Mouse (Mus musculus) forebrain, embryonic 15.5 days (tissue): ENCODE results near the gene Taf3. TPM values are rescaled to one million over a fixed set of nuclear protein-coding genes. Genes with fewer than 3 reads are reported as not detected.

ENCODE experiments used
- ATAC-seq: fragments of 200-750 bp; cut with Nextera tagmentation; replicated peaks from 2 replicates; pipeline ENCODE4 v1.8.0; 2017; ENCODE audit warnings: mild to moderate bottlenecking, moderate TSS enrichment, moderate library complexity
- H3K27ac ChIP-seq: fragments of 300-500 bp; sonication (generic); replicated peaks from 2 replicates; pipeline ENCODE4 v1.5.1; 2015; ENCODE audit warnings: mild to moderate bottlenecking, inconsistent platforms
- H3K27me3 ChIP-seq: fragments of 300-500 bp; sonication (generic); 2 replicates; pipeline ENCODE4 v1.6.1; 2015; ENCODE audit warnings: inconsistent platforms
- H3K36me3 ChIP-seq: fragments of 300-500 bp; sonication (generic); 2 replicates; pipeline ENCODE4 v1.6.1; 2015; ENCODE audit warnings: mild to moderate bottlenecking, inconsistent platforms
- H3K4me1 ChIP-seq: fragments of 300-500 bp; sonication (generic); 2 replicates; pipeline ENCODE4 v1.6.1; 2015; ENCODE audit warnings: inconsistent platforms
- H3K4me2 ChIP-seq: fragments of 300-500 bp; sonication (generic); replicated peaks from 2 replicates; pipeline ENCODE4 v1.6.1; 2015; ENCODE audit warnings: mild to moderate bottlenecking, inconsistent platforms
- H3K4me3 ChIP-seq: fragments of 300-500 bp; sonication (generic); 2 replicates; pipeline ENCODE4 v1.5.1; 2015; ENCODE audit warnings: mild to moderate bottlenecking, inconsistent platforms
- H3K9ac ChIP-seq: fragments of 300-500 bp; sonication (generic); replicated peaks from 2 replicates; pipeline ENCODE4 v1.6.1; 2015; ENCODE audit warnings: mild to moderate bottlenecking, inconsistent platforms
- H3K9me3 ChIP-seq: fragments of 300-500 bp; sonication (generic); 2 replicates; pipeline ENCODE4 v1.6.1; 2016; ENCODE audit warnings: inconsistent platforms
- WGBS: fragments of 180-500 bp; shearing (Covaris S2); methylation state at CpG from one replicate; pipeline ENCODE4 v1.1.7; 2015; ENCODE audit warnings: mixed read lengths; 5-methylcytosine and 5-hydroxymethylcytosine counted together
- polyA plus RNA-seq: library from polyadenylated mRNA; unstranded; fragments of >200 nt; fragmentation: Nextera tagmentation; extraction: Ambion mirVana; gene quantifications from 2 replicates; pipeline ENCODE4 v1.2.1, GENCODE M21; 2015

Gene Taf3
- polyA plus RNA-seq, 1 experiment from 2014 or later = 15.8 TPM

DNA sequence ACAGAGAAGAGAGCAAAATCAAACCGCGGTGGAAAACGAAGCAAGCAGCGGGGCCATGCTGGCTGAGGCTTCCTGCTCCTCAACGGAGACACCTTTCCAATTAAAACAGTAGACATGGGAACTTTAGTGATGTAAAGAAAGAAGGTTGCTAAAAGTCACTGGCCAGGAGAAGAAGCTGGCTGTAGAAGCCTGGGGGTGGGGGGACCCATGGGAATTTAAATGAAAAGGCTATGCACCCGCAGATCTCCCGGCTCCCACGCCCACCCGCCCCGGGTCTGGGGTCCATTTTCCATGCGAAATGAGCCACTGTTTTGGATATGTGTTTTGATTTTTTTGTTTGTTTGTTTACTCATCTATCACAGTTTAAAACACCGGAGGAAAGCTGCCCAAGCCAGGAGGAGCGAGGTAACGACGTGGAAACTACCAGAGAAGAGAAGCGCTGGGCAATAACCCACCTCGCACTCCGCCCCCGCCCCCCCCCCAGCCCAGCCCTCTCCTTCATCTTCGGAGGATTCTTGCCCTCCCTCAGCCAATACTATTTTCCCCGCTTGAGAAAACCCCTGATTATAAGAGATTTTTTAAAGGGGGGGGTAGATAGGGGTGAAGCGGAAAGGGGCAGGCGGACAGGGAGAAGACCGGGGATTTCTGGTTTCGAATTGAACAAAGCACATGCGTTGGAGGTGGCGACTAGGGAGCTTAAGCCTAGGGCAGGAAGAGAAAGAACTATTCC, 164.4 kb downstream of the Taf3 start:
- Histone ChIP-seq H3K9ac (no peak overlapping the region), H3K27me3 (peaks cover 75% of the 10 kb centered on the region), H3K4me2 (no peak overlapping the region), H3K4me3 (no peak overlapping the region), H3K4me1 (peaks cover 31% of the 10 kb centered on the region), H3K27ac (no peak overlapping the region), H3K36me3 (no peaks in the 10 kb centered on the region), H3K9me3 (no peaks in the 10 kb centered on the region)
- no peak for ATAC-seq
- WGBS = under 1% methylated on average over 27 of the region's 27 CpGs

DNA sequence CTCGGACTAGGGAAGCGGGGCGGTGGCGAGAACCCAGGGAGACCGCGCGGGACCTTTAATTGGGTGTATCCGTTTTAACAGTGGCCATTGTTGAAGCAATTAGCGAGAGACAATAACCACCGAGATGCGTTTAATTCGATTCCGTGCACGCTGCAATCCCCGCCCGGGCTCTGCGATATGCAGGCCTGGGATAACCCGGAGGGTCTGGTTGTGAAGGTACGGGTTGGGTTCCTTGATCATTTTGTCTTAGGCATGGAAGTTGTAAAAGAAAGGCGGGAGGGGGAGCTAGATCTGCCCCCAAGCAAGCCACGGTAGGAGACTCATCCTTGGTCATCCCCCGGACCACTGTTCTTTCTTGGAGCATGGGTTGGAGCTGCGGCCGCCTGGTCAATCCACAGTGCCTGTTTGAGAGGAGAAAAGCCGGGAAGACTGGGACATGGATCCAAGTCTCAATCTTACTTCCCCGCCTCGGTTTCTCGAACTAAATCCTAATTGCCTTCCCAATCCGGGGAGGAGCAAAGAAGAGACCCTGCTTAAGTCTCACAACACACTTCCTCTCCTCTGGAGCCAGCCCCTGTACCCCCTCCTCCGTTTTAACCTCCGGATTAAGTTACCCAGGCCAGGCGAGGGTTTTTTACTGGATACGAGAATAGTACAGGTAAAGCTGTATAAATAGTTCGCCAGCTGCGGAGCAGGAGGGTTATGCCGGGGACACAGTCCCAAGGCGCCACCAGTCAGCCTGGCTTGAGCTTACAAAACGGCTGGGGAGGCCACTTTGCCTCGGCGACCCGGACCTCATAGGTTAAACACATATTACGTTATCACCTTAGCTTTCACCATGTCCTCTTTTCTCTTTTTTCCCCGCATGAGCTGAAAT, 165.2 kb downstream of the Taf3 start:
- Histone ChIP-seq H3K9ac (no peak overlapping the region), H3K27ac (no peak overlapping the region), H3K4me1 (peaks cover 39% of the 10 kb centered on the region), H3K4me3 (no peak overlapping the region), H3K27me3 (peaks cover 77% of the 10 kb centered on the region), H3K4me2 (peak overlapping the region; percentile 16; the same call in 1 of the 2 replicates), H3K36me3 (no peaks in the 10 kb centered on the region), H3K9me3 (no peaks in the 10 kb centered on the region)
- no peak for ATAC-seq
- WGBS = under 1% methylated on average over 43 of the region's 43 CpGs

DNA sequence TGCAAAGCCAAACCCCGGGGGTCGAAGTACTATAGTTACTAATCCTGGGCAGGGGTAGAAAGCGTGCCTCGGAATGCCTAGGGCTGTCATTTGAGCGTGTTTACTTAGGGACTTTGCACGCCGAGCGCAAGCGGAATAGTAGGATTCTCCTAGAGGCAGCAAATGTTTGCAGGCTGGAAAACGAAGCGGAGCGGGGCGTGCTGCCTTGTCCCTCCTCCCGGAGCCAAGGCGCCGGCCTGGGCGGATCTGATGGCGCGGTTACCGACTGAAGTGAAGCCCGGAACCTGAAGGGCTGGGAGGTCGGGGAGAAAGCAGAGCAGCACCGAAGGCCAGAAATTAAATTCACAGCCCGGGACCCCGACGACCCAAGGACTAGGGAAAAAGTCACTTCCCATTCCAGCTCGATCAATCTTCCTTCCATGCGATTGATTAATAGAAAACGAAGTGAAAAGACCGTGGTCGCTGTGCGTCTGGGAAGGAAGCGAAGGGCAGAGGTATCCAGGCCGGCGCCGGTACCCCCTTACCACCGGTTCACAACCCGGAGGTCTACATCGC, 165.9 kb downstream of the Taf3 start:
- Histone ChIP-seq H3K27me3 (peaks cover 76% of the 10 kb centered on the region), H3K27ac (no peak overlapping the region), H3K4me3 (no peak overlapping the region; the same call in 1 of the 2 replicates), H3K36me3 (no peaks in the 10 kb centered on the region), H3K9ac (no peak overlapping the region), H3K9me3 (no peaks in the 10 kb centered on the region), H3K4me1 (peaks cover 44% of the 10 kb centered on the region), H3K4me2 (peak overlapping the region; percentile 16)
- WGBS = under 1% methylated on average over 39 of the region's 39 CpGs
- ATAC-seq = no peak

DNA sequence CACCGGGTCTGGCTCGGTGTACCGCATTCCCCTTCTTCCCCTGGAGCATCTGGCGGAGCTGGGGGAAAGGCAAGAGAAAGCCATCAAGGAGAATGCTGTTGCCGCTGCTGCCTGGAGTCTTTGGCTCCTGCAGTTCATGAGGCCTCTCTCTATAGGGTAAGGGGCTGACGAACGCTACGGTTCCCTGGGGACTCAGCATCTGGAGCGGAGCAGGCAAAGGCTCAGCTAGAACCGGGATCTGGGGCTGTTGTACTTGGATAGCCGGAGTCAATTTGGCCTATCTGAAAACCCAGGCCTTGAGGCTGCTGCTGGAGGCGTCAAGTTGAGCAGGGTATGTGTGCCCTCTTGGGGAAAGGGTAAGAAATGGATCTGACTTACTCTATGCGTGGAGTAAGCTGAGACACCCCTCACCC, 166.8 kb downstream of the Taf3 start:
- ATAC-seq = no peak
- Histone ChIP-seq H3K4me2 (0 out of 2 replicates have a peak overlapping the region, but pooled peaks have one; percentile 33), H3K4me3 (peak overlapping the region; percentile 6; the same call in 1 of the 2 replicates), H3K4me1 (peaks cover 52% of the 10 kb centered on the region), H3K9ac (no peak overlapping the region), H3K9me3 (no peaks in the 10 kb centered on the region), H3K36me3 (no peaks in the 10 kb centered on the region), H3K27ac (no peak overlapping the region), H3K27me3 (peaks cover 77% of the 10 kb centered on the region)
- 1% methylated on average over 13 of the region's 13 CpGs for whole genome bisulfite sequencing

DNA sequence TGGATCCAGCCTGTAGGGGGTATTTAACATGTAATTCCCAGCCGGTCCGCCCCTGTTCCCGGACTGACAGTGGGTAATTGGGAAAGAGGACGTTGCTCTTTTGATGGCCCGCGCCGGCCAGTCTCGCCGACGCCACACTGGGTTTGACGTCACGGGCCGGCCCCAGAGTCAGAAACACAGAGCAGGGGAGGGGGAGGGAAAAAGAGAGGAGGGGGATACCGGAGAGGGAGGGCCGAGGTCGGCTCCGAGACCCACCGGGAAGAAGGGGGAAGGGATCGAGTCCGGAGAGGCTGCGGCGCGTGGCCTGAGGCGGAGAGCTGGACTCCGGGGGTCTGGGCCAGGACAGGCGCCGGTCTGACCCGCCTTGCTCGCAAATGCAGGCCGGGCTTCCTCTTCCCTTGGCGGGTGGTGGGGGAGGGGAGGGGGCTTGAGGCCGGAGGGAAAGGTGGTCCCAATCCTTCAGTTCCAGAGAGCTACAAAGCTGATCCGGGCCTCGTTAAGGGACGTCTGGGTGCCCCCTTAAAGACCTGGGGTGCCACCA, 167.3 kb downstream of the Taf3 start, which contains the start of gene 4930412O13Rik:
TSS of gene 4930412O13Rik (plus strand) at position 202 of the 541 bp plus-strand sequence.
- no peaks in the 10 kb centered on the region for H3K36me3 ChIP-seq

DNA sequence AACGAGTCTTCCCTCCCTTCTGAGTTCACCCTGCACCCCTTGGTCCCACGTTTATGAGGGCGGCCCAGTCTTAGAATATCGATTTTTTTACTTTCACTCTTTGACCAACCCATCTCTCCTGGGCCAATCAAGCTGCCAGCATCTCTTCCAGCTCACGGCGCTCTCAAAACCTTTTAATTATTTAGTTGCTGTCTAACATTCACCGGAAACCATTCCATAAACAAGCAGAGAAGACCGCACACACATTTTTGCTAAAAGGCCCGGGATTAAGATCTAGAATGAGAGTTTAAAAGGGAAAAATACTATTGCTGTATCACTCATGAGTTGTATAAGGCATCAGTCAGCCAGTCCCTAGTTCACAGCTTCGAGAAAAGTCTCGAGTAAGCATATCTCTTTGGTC, 168.1 kb downstream of the Taf3 start:
- Histone ChIP-seq H3K4me1 (peaks cover 52% of the 10 kb centered on the region), H3K4me3 (no peak overlapping the region), H3K4me2 (no peak overlapping the region)

More for the DNA sequence above, 167.3 kb downstream of the Taf3 start, which contains the start of gene 4930412O13Rik:
- under 1% methylated on average over 34 of the region's 35 CpGs for WGBS
- no peak for ATAC-seq
- Histone ChIP-seq H3K9me3 (no peaks in the 10 kb centered on the region), H3K9ac (no peak within 1 kb of the TSS), H3K4me2 (peak within 1 kb of the TSS; percentile 33), H3K27me3 (peaks cover 77% of the 10 kb centered on the region), H3K4me3 (peak within 1 kb of the TSS; percentile 6; the same call in 1 of the 2 replicates), H3K4me1 (peaks cover 52% of the 10 kb centered on the region), H3K27ac (no peak within 1 kb of the TSS)

DNA sequence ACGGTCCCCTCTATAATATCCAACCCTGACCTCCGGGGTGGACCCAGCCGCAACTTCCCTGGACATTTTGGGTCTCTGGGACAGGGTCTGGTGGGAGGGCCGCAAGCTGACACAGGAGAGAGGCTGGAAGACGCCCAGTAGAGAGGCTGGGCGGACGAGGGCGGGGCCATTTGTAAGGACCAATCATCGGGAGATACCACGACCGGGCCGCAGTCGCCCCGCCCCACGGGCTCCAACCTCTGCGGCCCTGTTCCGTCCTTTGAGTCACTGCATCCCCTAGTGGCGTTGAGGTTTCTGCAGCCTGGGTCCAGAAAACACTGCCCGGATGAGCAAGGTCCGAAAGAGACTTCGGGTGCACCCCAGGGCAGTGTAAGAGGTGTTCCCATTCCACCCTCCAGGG, 168.9 kb downstream of the Taf3 start:
- H3K27ac ChIP-seq = no peak overlapping the region

More for the DNA sequence above, 168.1 kb downstream of the Taf3 start:
- H3K27ac ChIP-seq = no peak overlapping the region
- no peak overlapping the region for H3K9ac ChIP-seq
- 3% methylated on average over 11 of the region's 11 CpGs for WGBS
- no peaks in the 10 kb centered on the region for H3K9me3 ChIP-seq
- H3K27me3 ChIP-seq = peaks cover 77% of the 10 kb centered on the region
- no peak for ATAC-seq
- H3K36me3 ChIP-seq = no peaks in the 10 kb centered on the region

DNA sequence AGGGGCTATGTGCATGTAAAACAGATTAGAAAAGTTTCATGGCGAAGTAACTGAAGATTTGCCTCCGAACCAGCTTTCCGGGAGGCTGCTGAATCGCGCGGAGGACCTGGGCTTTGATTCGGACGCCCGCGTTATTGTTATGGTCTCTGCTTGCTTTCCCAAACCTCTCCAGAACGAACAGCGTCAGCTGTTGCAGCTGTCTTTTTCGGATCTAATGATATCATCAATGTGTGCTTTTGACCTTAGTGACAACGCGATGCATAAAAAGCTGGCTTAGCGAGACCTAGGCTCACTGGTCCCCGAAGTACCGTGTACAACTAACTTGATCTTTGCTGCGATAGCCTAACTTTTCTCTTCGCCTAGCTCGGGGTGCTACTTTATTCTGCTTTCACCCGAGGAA, 169.3 kb downstream of the Taf3 start:
- H3K27me3 ChIP-seq = peaks cover 70% of the 10 kb centered on the region
- ATAC-seq = no peak
- peaks cover 55% of the 10 kb centered on the region for H3K4me1 ChIP-seq
- H3K4me3 ChIP-seq = peak overlapping the region; percentile 33
- no peaks in the 10 kb centered on the region for H3K36me3 ChIP-seq
- no peaks in the 10 kb centered on the region for H3K9me3 ChIP-seq
- no peak overlapping the region for H3K27ac ChIP-seq
- H3K9ac ChIP-seq = no peak overlapping the region
- peak overlapping the region; percentile 55 for H3K4me2 ChIP-seq
- under 1% methylated on average over 22 of the region's 22 CpGs for WGBS

More for the DNA sequence above, 168.9 kb downstream of the Taf3 start:
- peaks cover 56% of the 10 kb centered on the region for H3K4me1 ChIP-seq
- ATAC-seq = peak; percentile 90
- no peaks in the 10 kb centered on the region for H3K9me3 ChIP-seq
- peaks cover 70% of the 10 kb centered on the region for H3K27me3 ChIP-seq
- H3K4me3 ChIP-seq = peak overlapping the region; percentile 33
- H3K9ac ChIP-seq = no peak overlapping the region
- H3K4me2 ChIP-seq = peak overlapping the region; percentile 55
- WGBS = 1% methylated on average over 21 of the region's 21 CpGs
- H3K36me3 ChIP-seq = no peaks in the 10 kb centered on the region

DNA sequence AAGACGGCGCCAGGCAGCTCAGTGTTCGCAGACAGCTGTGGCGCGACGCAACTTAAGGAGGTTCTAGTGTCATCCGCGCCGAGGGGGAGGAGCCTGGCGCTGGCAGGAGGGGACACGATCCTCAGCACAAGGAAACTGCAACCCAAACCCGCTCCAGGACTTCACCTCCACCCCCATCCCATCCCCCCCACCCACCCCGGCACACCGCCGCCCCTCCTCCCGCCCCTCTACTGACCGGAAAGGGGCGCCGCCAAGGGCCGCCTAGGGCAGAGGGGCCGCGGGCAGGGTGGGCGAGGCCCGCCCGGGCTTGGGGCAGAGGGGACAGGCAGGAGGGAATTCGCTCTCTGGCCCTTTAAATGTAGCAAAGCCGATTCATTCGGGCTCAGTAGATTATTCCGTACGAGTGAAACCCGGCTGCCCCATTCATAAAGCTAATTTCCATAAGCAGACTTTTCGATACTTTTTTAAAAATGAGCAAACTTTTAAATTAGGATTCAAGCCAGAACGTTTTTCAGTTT, 169.8 kb downstream of the Taf3 start:
- H3K9ac ChIP-seq = no peak overlapping the region
- peaks cover 54% of the 10 kb centered on the region for H3K4me1 ChIP-seq
- no peaks in the 10 kb centered on the region for H3K36me3 ChIP-seq
- peak overlapping the region; percentile 33 for H3K4me3 ChIP-seq
- no peaks in the 10 kb centered on the region for H3K9me3 ChIP-seq
- H3K27ac ChIP-seq = no peak overlapping the region
- under 1% methylated on average over 28 of the region's 33 CpGs for WGBS
- H3K27me3 ChIP-seq = peaks cover 72% of the 10 kb centered on the region
- peak overlapping the region; percentile 55 for H3K4me2 ChIP-seq
- no peak for ATAC-seq

DNA sequence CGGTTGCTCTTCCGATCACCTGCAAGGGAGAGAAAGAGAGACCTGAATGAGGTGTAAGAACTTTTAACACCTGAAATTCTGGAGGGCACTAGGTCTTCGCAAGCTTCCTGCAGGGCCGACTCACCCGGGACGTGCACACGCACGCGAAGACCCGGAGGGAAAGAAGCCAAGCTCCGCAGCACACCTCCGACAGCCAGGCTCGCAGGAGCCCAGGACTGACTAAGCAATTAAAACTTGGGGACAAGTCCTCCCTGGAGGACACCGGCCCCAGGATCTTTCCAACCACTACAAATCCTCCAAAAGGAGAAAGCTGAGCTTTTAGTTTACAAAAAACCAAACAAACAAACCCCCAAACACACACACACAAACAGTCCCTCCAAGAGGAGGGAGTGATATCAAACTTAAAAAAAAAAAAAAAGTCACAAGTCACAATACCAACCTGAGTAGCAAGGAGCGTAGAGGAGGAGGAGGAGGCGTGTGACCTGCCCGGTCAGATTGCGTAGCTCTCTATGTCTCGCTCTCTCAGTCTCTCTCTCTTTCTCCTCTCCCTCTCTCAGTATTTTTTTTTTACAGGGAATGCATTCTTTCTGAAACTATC, 170.3 kb downstream of the Taf3 start:
- no peaks in the 10 kb centered on the region for H3K9me3 ChIP-seq
- WGBS = under 1% methylated on average over 19 of the region's 19 CpGs
- H3K9ac ChIP-seq = no peak overlapping the region
- peak overlapping the region; percentile 55 for H3K4me2 ChIP-seq
- H3K27me3 ChIP-seq = peaks cover 77% of the 10 kb centered on the region
- H3K4me3 ChIP-seq = peak overlapping the region; percentile 33
- no peak overlapping the region for H3K27ac ChIP-seq
- peaks cover 54% of the 10 kb centered on the region for H3K4me1 ChIP-seq
- ATAC-seq = no peak
- H3K36me3 ChIP-seq = no peaks in the 10 kb centered on the region

DNA sequence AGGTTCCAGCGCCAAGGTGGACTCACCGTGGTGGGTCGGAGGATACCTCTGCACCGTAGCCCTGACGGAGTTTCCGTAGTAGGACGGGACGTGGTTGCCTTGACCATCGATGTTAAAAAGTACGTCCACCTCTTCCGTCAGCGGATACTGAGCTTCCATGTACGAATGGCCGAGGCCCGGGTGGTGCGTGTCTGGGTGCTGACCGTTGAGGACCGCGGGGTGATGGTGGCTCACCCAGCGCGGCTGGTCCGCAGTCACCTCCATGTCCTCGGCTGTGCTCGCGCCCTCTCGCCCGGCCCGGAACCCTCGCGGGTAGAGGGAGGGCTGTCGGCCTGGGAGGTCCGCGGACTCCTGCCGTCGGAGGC, 171.1 kb downstream of the Taf3 start:
- WGBS = under 1% methylated on average over 35 of the region's 35 CpGs

More for the DNA sequence above, 171.1 kb downstream of the Taf3 start:
- Histone ChIP-seq H3K27me3 (peaks cover 84% of the 10 kb centered on the region), H3K27ac (no peak overlapping the region), H3K4me3 (peak overlapping the region; percentile 13), H3K4me1 (peaks cover 47% of the 10 kb centered on the region), H3K9me3 (no peaks in the 10 kb centered on the region), H3K36me3 (no peaks in the 10 kb centered on the region), H3K9ac (no peak overlapping the region), H3K4me2 (no peak overlapping the region; the same call in 1 of the 2 replicates)
- ATAC-seq = no peak
